Mouse (Mus musculus): ENCODE data around the gene Oasl2.

DNA sequence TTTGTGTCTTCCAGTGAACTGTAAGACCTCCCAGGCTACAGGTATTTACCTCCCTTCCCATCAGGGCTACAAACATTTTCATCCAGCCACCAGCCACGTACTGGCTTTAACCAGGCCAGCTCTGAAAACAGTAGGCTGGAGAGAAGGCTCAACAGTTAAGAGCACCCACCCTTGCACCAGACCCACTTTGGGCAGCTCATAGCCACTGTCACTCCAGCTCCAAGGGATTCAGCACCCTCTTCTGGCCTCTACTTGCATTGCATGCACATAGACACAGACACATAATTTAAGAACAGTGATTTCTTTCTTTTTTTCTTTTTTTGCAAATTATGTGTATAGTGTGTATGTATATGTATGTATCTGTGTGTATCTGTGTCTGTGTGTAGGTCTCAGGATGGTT, 5.7 kb downstream of the Oasl2 start:
- TF ChIP-seq CTCF (IDR thresholded peaks at IDR 0.05; ENCODE audit: borderline replicate concordance, extremely low read depth, insufficient read depth, insufficient read length) (peak; percentile 64), POLR2A (IDR thresholded peaks at IDR 0.05; ENCODE audit: borderline replicate concordance, extremely low read depth, insufficient read depth, insufficient read length, poor library complexity, severe bottlenecking) (no peak)

Data from brain, embryonic 14.5 days (tissue).